Mouse (Mus musculus): ENCODE results near the gene Csmd2.

- TF ChIP-seq HCFC1 (IDR thresholded peaks at IDR 0.05; ENCODE audit: borderline replicate concordance, insufficient read depth, low read length) = no peak
- no peak for TF ChIP-seq MAFK (IDR thresholded peaks at IDR 0.05; ENCODE audit: insufficient read depth, low read depth, low read length)
- TF ChIP-seq ZC3H11A (IDR thresholded peaks at IDR 0.05; ENCODE audit: borderline replicate concordance, low read depth, low read length) = no peak
- no peak for TF ChIP-seq ZNF384 (IDR thresholded peaks at IDR 0.05; ENCODE audit: low read depth, low read length)
- TF ChIP-seq CHD2 (IDR thresholded peaks at IDR 0.05; ENCODE audit: low read depth, low read length) = no peak
These were observed 378.2 kb downstream of the Csmd2 start for GRCm38 (mm10) chr4:128365851-128366250.
